Mouse (Mus musculus): Measurements from ENCODE around the gene Bscl2.
"Not testable (repeated sequence)": the region's sequence is repeated elsewhere in the genome, so short reads cannot be mapped to it uniquely, and the experiment has no call there.

GRCm38 (mm10) chr19:8896231-8896630 lies 59.0 kb downstream of the Bscl2 start:
- not testable (repeated sequence) for TF ChIP-seq MAFK (IDR thresholded peaks at IDR 0.05; ENCODE audit: insufficient read depth, low read depth, low read length); ZNF384 (IDR thresholded peaks at IDR 0.05; ENCODE audit: low read depth, low read length); HCFC1 (IDR thresholded peaks at IDR 0.05; ENCODE audit: borderline replicate concordance, insufficient read depth, low read length); ZC3H11A (IDR thresholded peaks at IDR 0.05; ENCODE audit: borderline replicate concordance, low read depth, low read length); CHD2 (IDR thresholded peaks at IDR 0.05; ENCODE audit: low read depth, low read length)
